Mouse (Mus musculus) ES-Bruce4 (cell line): ENCODE data around the gene Ndufa13. TPM values are rescaled to one million over a fixed set of nuclear protein-coding genes. Genes with fewer than 3 reads are reported as not detected.

ENCODE experiments used
- H3K27ac ChIP-seq: 2 replicates; pipeline ENCODE4 v1.5.1; 2012; ENCODE audit warnings: low read length, inconsistent platforms; ENCODE audit not compliant: insufficient read depth
- H3K27me3 ChIP-seq: 2 replicates; pipeline ENCODE4 v1.6.1; 2012; ENCODE audit warnings: mild to moderate bottlenecking, low read length, inconsistent platforms; ENCODE audit not compliant: control insufficient read depth, poor library complexity, insufficient read depth, severe bottlenecking
- H3K36me3 ChIP-seq: 2 replicates; pipeline ENCODE4 v1.6.1; 2012; ENCODE audit warnings: inconsistent platforms, mild to moderate bottlenecking, low read length, moderate library complexity; ENCODE audit not compliant: control insufficient read depth, poor library complexity, insufficient read depth, severe bottlenecking
- H3K4me1 ChIP-seq: one replicate; pipeline ENCODE4 v1.8.1; 2011; ENCODE audit warnings: low read length; ENCODE audit not compliant: control insufficient read depth, insufficient read depth
- H3K4me3 ChIP-seq: 2 replicates; pipeline ENCODE4 v1.5.1; 2011; ENCODE audit warnings: low read depth, mild to moderate bottlenecking, low read length
- H3K9ac ChIP-seq: 2 replicates; pipeline ENCODE4 v1.6.1; 2012; ENCODE audit warnings: low read depth, mild to moderate bottlenecking, inconsistent platforms; ENCODE audit not compliant: poor library complexity, severe bottlenecking
- H3K9me3 ChIP-seq: replicated peaks from 2 replicates; pipeline ENCODE4 v1.6.1; 2012; ENCODE audit warnings: mild to moderate bottlenecking, low read length, inconsistent platforms; ENCODE audit not compliant: control insufficient read depth, poor library complexity, insufficient read depth, severe bottlenecking
- CTCF ChIP-seq: IDR thresholded peaks from one replicate; pipeline ENCODE4 v1.8.1; 2011; ENCODE audit warnings: low read depth, low read length
- EP300 ChIP-seq: IDR thresholded peaks from 2 replicates; pipeline ENCODE4 v1.6.1; 2011; ENCODE audit warnings: low read depth, low read length; ENCODE audit not compliant: insufficient read depth
- POLR2A ChIP-seq: IDR thresholded peaks from one replicate; pipeline ENCODE4 v1.8.1; 2011; ENCODE audit warnings: low read length; ENCODE audit not compliant: insufficient read depth
- polyA plus RNA-seq: library from polyadenylated mRNA; stranded (reverse); fragments of >200 nt; gene quantifications from 2 replicates; pipeline ENCODE4 v1.2.4, GENCODE M21; 2011; ENCODE audit warnings: low read depth; ENCODE audit not compliant: missing spikeins, insufficient read depth, insufficient read length

The Ndufa13 gene
- polyA plus RNA-seq, 1 experiment, result 70.8 TPM

DNA sequence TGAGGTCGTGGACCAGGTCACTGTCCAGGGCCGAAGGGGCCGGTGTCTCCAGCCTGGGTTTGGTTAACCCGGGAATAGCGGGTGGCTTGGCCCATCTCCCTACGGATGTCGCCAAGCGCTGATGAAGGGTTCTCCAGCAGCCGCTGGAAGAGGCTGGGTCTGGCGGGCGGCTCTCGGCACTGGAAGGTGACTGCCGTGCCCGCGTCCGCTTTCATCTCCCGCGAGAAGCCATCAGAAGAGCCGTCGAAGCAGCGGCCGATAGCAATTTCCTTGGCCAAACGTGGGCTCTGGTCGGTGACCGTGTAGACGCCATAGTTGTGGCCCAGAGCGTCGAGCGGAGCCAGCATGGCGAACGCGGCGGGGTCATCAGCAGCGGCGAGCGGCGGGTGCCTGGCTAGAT, 21.5 kb downstream of the Ndufa13 start:
- H3K9ac ChIP-seq, result peak overlapping the region; percentile 39
- H3K36me3 ChIP-seq, result no peaks in the 10 kb centered on the region
- H3K4me1 ChIP-seq, result no peaks in the 10 kb centered on the region
- no peak for TF ChIP-seq POLR2A
- TF ChIP-seq EP300, result no peak
- no peak for TF ChIP-seq CTCF
- no peak overlapping the region for H3K27ac ChIP-seq
- H3K27me3 ChIP-seq, result peaks cover 15% of the 10 kb centered on the region
- no peaks in the 10 kb centered on the region for H3K9me3 ChIP-seq
- H3K4me3 ChIP-seq, result peak overlapping the region; percentile 54

DNA sequence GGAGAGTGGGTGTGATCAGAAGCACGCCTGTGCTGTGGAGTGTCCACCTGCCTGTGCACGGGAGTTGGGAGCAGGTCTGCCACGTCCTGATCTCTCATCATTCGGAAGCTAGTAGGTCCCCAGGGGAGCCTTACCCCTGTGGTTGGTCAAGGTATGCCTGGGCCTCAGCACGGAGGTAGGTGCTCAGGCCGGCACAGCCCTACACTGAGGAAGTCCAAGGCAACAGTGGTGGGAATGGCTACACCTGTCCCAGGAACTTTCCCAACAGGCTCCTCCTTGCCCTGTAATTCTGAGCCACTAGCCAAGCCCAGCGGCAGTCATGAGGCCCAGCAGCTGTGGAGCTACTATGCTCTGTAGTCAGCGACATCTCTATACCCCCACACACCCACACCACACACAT, 22.7 kb downstream of the Ndufa13 start:
- no peaks in the 10 kb centered on the region for H3K4me1 ChIP-seq
- peaks cover 15% of the 10 kb centered on the region for H3K27me3 ChIP-seq
- no peak overlapping the region for H3K9ac ChIP-seq
- no peak overlapping the region for H3K4me3 ChIP-seq
- no peak overlapping the region for H3K27ac ChIP-seq
- H3K36me3 ChIP-seq, result no peaks in the 10 kb centered on the region
- no peak for TF ChIP-seq EP300
- no peak for TF ChIP-seq CTCF
- TF ChIP-seq POLR2A, result no peak
- no peaks in the 10 kb centered on the region for H3K9me3 ChIP-seq

DNA sequence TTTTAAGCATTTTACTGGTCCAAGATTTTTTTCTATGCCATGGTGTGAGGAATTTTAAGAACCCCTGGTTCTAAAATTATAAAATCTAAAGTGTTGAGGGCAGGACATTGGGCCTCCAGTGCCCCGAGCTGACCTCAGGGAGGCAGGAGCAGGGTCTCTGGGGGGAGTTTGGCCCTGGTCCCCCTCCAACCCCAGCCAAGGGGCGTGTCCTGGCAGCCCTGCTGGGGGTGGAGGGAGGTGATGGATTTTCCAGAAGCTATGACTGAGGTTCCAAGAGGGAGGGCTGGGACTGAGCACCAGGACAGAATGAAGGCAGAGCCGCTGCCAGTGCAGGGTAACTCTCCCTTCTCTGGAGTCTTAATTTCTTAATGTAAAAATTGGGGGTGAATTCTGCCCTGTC, 24.4 kb downstream of the Ndufa13 start:
- H3K9ac ChIP-seq, result no peak overlapping the region
- no peaks in the 10 kb centered on the region for H3K36me3 ChIP-seq
- TF ChIP-seq POLR2A (no peak), EP300 (no peak)
- H3K27me3 ChIP-seq, result peaks cover 15% of the 10 kb centered on the region
- no peak overlapping the region for H3K27ac ChIP-seq
- H3K9me3 ChIP-seq, result no peaks in the 10 kb centered on the region
- no peaks in the 10 kb centered on the region for H3K4me1 ChIP-seq
- no peak overlapping the region for H3K4me3 ChIP-seq

DNA sequence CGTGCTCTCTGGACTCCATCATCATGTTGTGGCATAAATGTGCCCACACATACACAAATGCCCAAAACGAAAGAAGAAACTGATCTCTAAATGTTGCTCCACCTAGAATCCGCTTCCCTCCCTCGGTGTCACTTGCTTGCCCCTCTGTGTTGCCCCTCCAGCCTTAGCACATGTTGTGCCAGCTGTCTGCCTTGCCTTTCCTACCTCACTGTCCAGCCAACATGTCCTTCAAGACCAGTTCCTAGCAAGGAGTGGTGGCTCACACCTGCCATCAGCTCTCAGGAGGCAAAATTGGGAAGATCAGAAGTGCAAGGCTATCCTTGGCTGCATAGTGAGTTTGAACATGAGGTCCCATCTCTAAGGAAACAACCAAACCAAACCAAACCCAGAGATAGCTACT, 25.0 kb downstream of the Ndufa13 start:
- no peak overlapping the region for H3K4me3 ChIP-seq
- no peaks in the 10 kb centered on the region for H3K36me3 ChIP-seq
- peaks cover 15% of the 10 kb centered on the region for H3K27me3 ChIP-seq
- TF ChIP-seq EP300 (no peak), POLR2A (no peak), CTCF (no peak)
- H3K4me1 ChIP-seq, result no peaks in the 10 kb centered on the region
- H3K27ac ChIP-seq, result no peak overlapping the region
- H3K9me3 ChIP-seq, result no peaks in the 10 kb centered on the region
- H3K9ac ChIP-seq, result no peak overlapping the region

DNA sequence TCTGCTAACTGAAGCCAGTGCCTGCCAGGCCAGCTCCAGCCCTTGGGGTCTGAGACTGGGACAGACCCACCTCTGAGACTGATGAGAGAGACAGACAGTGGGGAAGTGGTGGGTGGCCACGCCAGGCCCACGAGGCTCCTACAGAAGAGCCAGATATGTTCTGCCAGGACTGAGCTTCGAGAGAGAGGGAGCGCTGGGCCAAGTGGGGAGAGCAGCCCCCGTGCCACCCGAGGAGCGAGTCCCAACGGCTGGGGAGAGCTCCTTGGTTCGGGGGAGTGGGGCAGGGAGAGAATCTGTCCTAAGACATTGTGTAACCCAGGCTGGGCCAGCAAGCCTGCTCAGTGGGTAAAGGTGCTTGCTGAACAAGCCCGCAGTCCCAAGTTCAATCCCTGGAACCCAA, 25.4 kb downstream of the Ndufa13 start:
- Histone ChIP-seq H3K36me3 (no peaks in the 10 kb centered on the region), H3K27me3 (peaks cover 13% of the 10 kb centered on the region), H3K4me3 (no peak overlapping the region), H3K27ac (no peak overlapping the region), H3K9ac (no peak overlapping the region), H3K9me3 (no peaks in the 10 kb centered on the region), H3K4me1 (no peaks in the 10 kb centered on the region)
- TF ChIP-seq POLR2A (no peak), CTCF (no peak), EP300 (no peak)

DNA sequence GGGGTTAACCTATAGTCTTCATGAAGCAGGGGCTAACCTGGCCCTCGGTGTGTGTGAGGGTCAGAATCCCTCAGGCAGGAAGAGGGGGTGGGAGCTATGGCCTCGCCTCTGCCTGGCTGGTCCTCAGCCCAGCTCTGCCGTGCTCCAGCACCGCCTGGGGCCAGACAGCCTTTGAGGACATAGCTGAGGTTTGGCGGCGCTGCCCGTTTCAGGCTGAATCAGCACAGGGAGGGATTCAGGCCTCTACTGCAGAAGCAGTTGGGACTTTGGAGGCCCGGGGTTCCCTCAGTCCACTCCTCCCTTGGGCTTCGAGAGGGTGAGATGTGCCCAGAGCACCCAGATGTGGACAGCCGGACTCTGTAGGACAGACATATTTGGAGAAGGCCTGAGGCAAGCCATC, 26.3 kb downstream of the Ndufa13 start:
- TF ChIP-seq POLR2A (no peak), EP300 (no peak), CTCF (no peak)
- 0 out of 2 replicates have a peak, but pooled peaks cover 5% of the 10 kb centered on the region for H3K27me3 ChIP-seq
- no peak overlapping the region for H3K9ac ChIP-seq
- H3K27ac ChIP-seq, result no peak overlapping the region
- no peaks in the 10 kb centered on the region for H3K36me3 ChIP-seq
- H3K9me3 ChIP-seq, result no peaks in the 10 kb centered on the region
- H3K4me3 ChIP-seq, result no peak overlapping the region
- H3K4me1 ChIP-seq, result no peaks in the 10 kb centered on the region
